In the genomic region with DNA sequence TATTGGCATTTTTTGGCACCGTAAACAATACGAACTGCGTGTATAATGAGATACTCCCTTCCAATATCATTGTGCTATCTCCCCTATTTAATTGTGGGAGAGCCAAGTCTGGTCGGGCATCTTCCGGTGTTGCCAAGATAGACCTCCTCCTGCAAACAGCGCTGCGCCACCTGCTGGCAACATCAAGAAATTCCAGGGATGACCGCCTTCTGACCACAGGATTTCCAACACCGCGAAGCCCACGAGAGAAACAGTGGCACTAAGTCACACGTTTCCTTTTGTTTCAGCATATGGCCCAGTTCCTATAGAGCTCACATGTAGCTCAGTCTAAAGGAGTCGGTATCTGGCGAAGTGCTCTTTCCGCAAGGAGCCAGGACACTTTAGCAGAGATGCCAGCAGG, we compare ENCODE assay signal across 9 mouse cellular contexts. TPM values are rescaled to one million over a fixed set of nuclear protein-coding genes. Genes with fewer than 3 reads are reported as not detected.
A peak's percentile ranks its signal among the peaks of the same experiment; 100 is the strongest.
DNase-seq lines count a peak whose midpoint lies in the region; ATAC-seq and TF ChIP-seq lines count a peak whose summit lies in the region.
"Had no signal": no experiment of that assay in that cellular context is flagged by ENCODE, and none has a peak within 500 bp of the region (broad histone marks: within the 10 kb centered on the region; RNA-seq: fewer than 3 reads in every experiment).

No protein-coding gene starts in this region.

- no peak for TF ChIP-seq EP300 in stomach, postnatal 0 days (optimal IDR thresholded peaks at IDR 0.05)

- no peak overlapping the region for H3K4me3 ChIP-seq in gastrocnemius, adult 2 months
- H3K4me3 ChIP-seq in hindbrain, postnatal 0 days (ENCODE audit: low read length), result no peak overlapping the region
- no peak overlapping the region for H3K4me3 ChIP-seq in limb, embryonic 14.5 days (replicated peaks; ENCODE audit: low read length)
- H3K4me3 ChIP-seq in stomach, postnatal 0 days (ENCODE audit: low read depth, low read length), result no peak overlapping the region
- H3K4me3 ChIP-seq: embryonic facial prominence, embryonic 12.5 days had no signal

- H3K36me3 ChIP-seq in hindbrain, postnatal 0 days (ENCODE audit: insufficient read depth, low read length), result no peaks in the 10 kb centered on the region
- H3K36me3 ChIP-seq in limb, embryonic 14.5 days (ENCODE audit: control insufficient read depth, insufficient read depth, low read length), result no peaks in the 10 kb centered on the region
- H3K36me3 ChIP-seq in stomach, postnatal 0 days (ENCODE audit: control insufficient read depth, insufficient read depth, low read length), result no peaks in the 10 kb centered on the region
- H3K36me3 ChIP-seq: embryonic facial prominence, embryonic 12.5 days had no signal

- intact Hi-C loops in gastrocnemius, adult 2 months (cut with DNase I), result loop anchor here (2.0 kb wide), 1 partner anchor 71 kb away; no protein-coding TSS in a partner anchor

- TF ChIP-seq CTCF in gastrocnemius, adult 2 months (IDR thresholded peaks at IDR 0.05), result peak; percentile 75
- TF ChIP-seq CTCF in hindbrain, postnatal 0 days (IDR thresholded peaks at IDR 0.05; ENCODE audit: low read depth), result peak; percentile 94
- peak; percentile 88 for TF ChIP-seq CTCF in stomach, postnatal 0 days (IDR thresholded peaks at IDR 0.05; ENCODE audit: low read depth)

- H3K27ac ChIP-seq in gastrocnemius, adult 2 months, result no peak overlapping the region
- no peak overlapping the region for H3K27ac ChIP-seq in hindbrain, postnatal 0 days
- H3K27ac ChIP-seq in limb, embryonic 14.5 days (replicated peaks; ENCODE audit: low read depth, low read length), result no peak overlapping the region
- no peak overlapping the region for H3K27ac ChIP-seq in stomach, postnatal 0 days (replicated peaks)
- H3K27ac ChIP-seq: embryonic facial prominence, embryonic 12.5 days had no signal

- no peak overlapping the region for H3K9ac ChIP-seq in hindbrain, postnatal 0 days (replicated peaks; ENCODE audit: low read length)
- H3K9ac ChIP-seq in limb, embryonic 14.5 days (ENCODE audit: low read depth, low read length, severe bottlenecking), result no peak overlapping the region
- H3K9ac ChIP-seq in stomach, postnatal 0 days (ENCODE audit: low read length), result no peak overlapping the region
- H3K9ac ChIP-seq: embryonic facial prominence, embryonic 12.5 days had no signal

- H3K4me2 ChIP-seq in hindbrain, postnatal 0 days (ENCODE audit: low read depth, low read length), result peak overlapping the region; percentile 1; the same call in 1 of the 2 replicates
- H3K4me2 ChIP-seq in limb, embryonic 14.5 days (replicated peaks; ENCODE audit: low read depth, low read length, severe bottlenecking), result no peak overlapping the region
- no peak overlapping the region for H3K4me2 ChIP-seq in stomach, postnatal 0 days (replicated peaks; ENCODE audit: low read depth)
- H3K4me2 ChIP-seq: embryonic facial prominence, embryonic 12.5 days had no signal

- no peaks in the 10 kb centered on the region for H3K4me1 ChIP-seq in hindbrain, postnatal 0 days (ENCODE audit: insufficient read depth, low read length)
- no peaks in the 10 kb centered on the region for H3K4me1 ChIP-seq in limb, embryonic 14.5 days (ENCODE audit: control insufficient read depth, insufficient read depth, low read length)
- no peaks in the 10 kb centered on the region for H3K4me1 ChIP-seq in stomach, postnatal 0 days (replicated peaks; ENCODE audit: control insufficient read depth, insufficient read depth)

- no peaks in the 10 kb centered on the region for H3K9me3 ChIP-seq in hindbrain, postnatal 0 days (ENCODE audit: low read length)
- H3K9me3 ChIP-seq in limb, embryonic 14.5 days (ENCODE audit: control insufficient read depth, low read length), result no peaks in the 10 kb centered on the region
- H3K9me3 ChIP-seq in stomach, postnatal 0 days (ENCODE audit: control insufficient read depth, low read length), result no peaks in the 10 kb centered on the region
- H3K9me3 ChIP-seq: embryonic facial prominence, embryonic 12.5 days had no signal

- H3K27me3 ChIP-seq in hindbrain, postnatal 0 days (ENCODE audit: insufficient read depth, low read length), result no peaks in the 10 kb centered on the region
- no peaks in the 10 kb centered on the region for H3K27me3 ChIP-seq in limb, embryonic 14.5 days (ENCODE audit: control insufficient read depth, insufficient read depth, low read length)
- no peaks in the 10 kb centered on the region for H3K27me3 ChIP-seq in stomach, postnatal 0 days (ENCODE audit: control insufficient read depth, insufficient read depth, low read length)
- H3K27me3 ChIP-seq: embryonic facial prominence, embryonic 12.5 days had no signal

- no peak for TF ChIP-seq POLR2A in limb, embryonic 14.5 days (IDR thresholded peaks at IDR 0.05; ENCODE audit: borderline replicate concordance, extremely low read depth, insufficient read depth, insufficient read length)

- 16% methylated on average over 15 of the region's 15 CpGs for WGBS in hindbrain, postnatal 0 days
- WGBS in limb, embryonic 14.5 days, result 16% methylated on average over 15 of the region's 15 CpGs
- WGBS in stomach, postnatal 0 days, result 19% methylated on average over 15 of the region's 15 CpGs

- peak; percentile 83 for ATAC-seq in hindbrain, postnatal 0 days
- no peak for ATAC-seq in limb, embryonic 14.5 days (ENCODE audit: low FRiP score, low read depth)
- no peak for ATAC-seq in stomach, postnatal 0 days (ENCODE audit: low FRiP score, low TSS enrichment)

- DNase-seq in right cerebral cortex, adult 18-20 months, result peak; percentile 32
- DNase-seq in right cerebral cortex, postnatal 36 days (ENCODE audit: low spot score in 2 of 2), result no peak
- DNase-seq in cerebellum, adult 8-10 months, result peak; percentile 26
- DNase-seq in gastrocnemius, adult 2 months, result peak; percentile 67
- DNase-seq in hindbrain, postnatal 0 days (ENCODE audit: low spot score), result peak; percentile 84
- DNase-seq in limb, embryonic 14.5 days (ENCODE audit: low spot score), result peak; percentile 42
- peak; percentile 50 to 53 for DNase-seq in natural killer cell, adult 2 months (ENCODE audit: low spot score in 2 of 2)
- peak; percentile 58 for DNase-seq in stomach, postnatal 0 days (ENCODE audit: low spot score)

RNA-seq across cellular contexts. Expression of gene 4930469K13Rik, which starts 24.6 kb away (rescaled TPM):
- total RNA-seq in gastrocnemius, adult 2 months (2021), result not detected
- 0.78 TPM in 1 of 2 replicates, not detected in the other for total RNA-seq in hindbrain, postnatal 0 days (2014; rRNA removed)
- polyA plus RNA-seq in hindbrain, postnatal 0 days (2015; fragmentation: Nextera tagmentation; extraction: Ambion mirVana), result 3.6 and 5.2 TPM in 2 replicates
- 0.23 TPM in 1 of 2 replicates, not detected in the other for polyA plus RNA-seq in limb, embryonic 14.5 days (2012; rRNA removed)
- not detected in 2 replicates for polyA plus RNA-seq in limb, embryonic 14.5 days (2014; fragmentation: Nextera tagmentation; extraction: Ambion mirVana)
- not detected in 2 replicates for polyA plus RNA-seq in stomach, postnatal 0 days (2015; fragmentation: Nextera tagmentation; extraction: Ambion mirVana)
- polyA plus RNA-seq: embryonic facial prominence, embryonic 12.5 days had no signal

RNA-seq across cellular contexts. Expression of gene Lcp2, which starts 27.1 kb away (rescaled TPM):
- 1 to 10 TPM in 1 of 2 experiments, under 1 TPM in 1; 0.36 to 1.6 TPM for total RNA-seq in gastrocnemius, adult 2 months (2021)
- total RNA-seq in hindbrain, postnatal 0 days (2014; rRNA removed), result 0.52 and 2.7 TPM in 2 replicates
- 1.9 and 2.6 TPM in 2 replicates for polyA plus RNA-seq in hindbrain, postnatal 0 days (2015; fragmentation: Nextera tagmentation; extraction: Ambion mirVana)
- polyA plus RNA-seq in limb, embryonic 14.5 days (2012; rRNA removed), result 4.2 and 5.1 TPM in 2 replicates
- 4.4 and 6.1 TPM in 2 replicates for polyA plus RNA-seq in limb, embryonic 14.5 days (2014; fragmentation: Nextera tagmentation; extraction: Ambion mirVana)
- polyA plus RNA-seq in stomach, postnatal 0 days (2015; fragmentation: Nextera tagmentation; extraction: Ambion mirVana), result 1.2 and 1.5 TPM in 2 replicates

Comparison
In these comparisons a context has a peak if more than half of its experiments do, and no peak if none do; other contexts are left out.
1. DNase-seq: peak in right cerebral cortex, adult 18-20 months (single experiment), cerebellum, adult 8-10 months (single experiment), gastrocnemius, adult 2 months (single experiment), hindbrain, postnatal 0 days (single experiment), limb, embryonic 14.5 days (single experiment), natural killer cell, adult 2 months (2 of 2) and stomach, postnatal 0 days (single experiment); none in right cerebral cortex, postnatal 36 days (0 of 2).
2. Peak in every context shown above with its lines, with median percentiles within 50 percentile points of each other: CTCF ChIP-seq.